Mouse (Mus musculus) right cerebral cortex, postnatal 10 days (tissue): ENCODE measurements around the gene Tmem159.

Experiments used
- DNase-seq, 2 experiments: peaks; one replicate each; pipeline ENCODE4 v3.0.0; 2021; ENCODE audit warnings: low spot score in 2 of 2

The Tmem159 gene

GRCm38 (mm10) chr7:120128951-120129350, 26.8 kb downstream of the Tmem159 start:
- DNase-seq, result peak; percentile 50 to 82

- no peak for DNase-seq
Observed at GRCm38 (mm10) chr7:120142743-120143142, 40.6 kb downstream of the Tmem159 start.

GRCm38 (mm10) chr7:120145191-120145590, 43.0 kb downstream of the Tmem159 start, which contains the start of gene Zp2:
Gene Zp2 (minus strand): TSS chr7:120145291.
- DNase-seq, result no peak

- DNase-seq, result no peak
Observed at GRCm38 (mm10) chr7:120150257-120150656, 48.1 kb downstream of the Tmem159 start.

GRCm38 (mm10) chr7:120150898-120151297, 48.7 kb downstream of the Tmem159 start:
- DNase-seq, result no peak

GRCm38 (mm10) chr7:120156841-120157409, 54.8 kb downstream of the Tmem159 start:
- DNase-seq, result no peak

GRCm38 (mm10) chr7:120157575-120158061, 55.5 kb downstream of the Tmem159 start:
- DNase-seq, result peak; percentile 33 to 46

- no peak for DNase-seq
Observed at GRCm38 (mm10) chr7:120158121-120158613, 56.0 kb downstream of the Tmem159 start.

GRCm38 (mm10) chr7:120163581-120164251, 61.6 kb downstream of the Tmem159 start:
- DNase-seq, result no peak
